Mouse (Mus musculus) hindbrain, embryonic 15.5 days (tissue): ENCODE results near the gene Med16. TPM values are rescaled to one million over a fixed set of nuclear protein-coding genes. Genes with fewer than 3 reads are reported as not detected.
A peak's percentile ranks its signal among the peaks of the same experiment; 100 is the strongest.

ENCODE experiments used
- ATAC-seq: fragments of 200-750 bp; cut with Nextera tagmentation; 2 replicates; pipeline ENCODE4 v1.8.0; 2017; ENCODE audit warnings: low read depth, moderate number of reproducible peaks, moderate TSS enrichment; ENCODE audit not compliant: low FRiP score
- H3K27ac ChIP-seq: fragments of 300-500 bp; sonication (generic); replicated peaks from 2 replicates; pipeline ENCODE4 v1.5.1; 2015; ENCODE audit warnings: mild to moderate bottlenecking, inconsistent platforms
- H3K27me3 ChIP-seq: fragments of 300-500 bp; sonication (generic); 2 replicates; pipeline ENCODE4 v1.6.1; 2015; ENCODE audit warnings: control low read depth, inconsistent platforms
- H3K36me3 ChIP-seq: fragments of 300-500 bp; sonication (generic); 2 replicates; pipeline ENCODE4 v1.6.1; 2015; ENCODE audit warnings: control low read depth, inconsistent platforms
- H3K4me1 ChIP-seq: fragments of 300-500 bp; sonication (generic); replicated peaks from 2 replicates; pipeline ENCODE4 v1.6.1; 2015; ENCODE audit warnings: control low read depth, inconsistent platforms
- H3K4me2 ChIP-seq: fragments of 300-500 bp; sonication (generic); 2 replicates; pipeline ENCODE4 v1.6.1; 2015; ENCODE audit warnings: moderate library complexity, mild to moderate bottlenecking, inconsistent platforms
- H3K4me3 ChIP-seq: fragments of 300-500 bp; sonication (generic); 2 replicates; pipeline ENCODE4 v1.5.1; 2015; ENCODE audit warnings: mild to moderate bottlenecking, inconsistent platforms
- H3K9ac ChIP-seq: fragments of 300-500 bp; sonication (generic); 2 replicates; pipeline ENCODE4 v1.6.1; 2015; ENCODE audit warnings: inconsistent platforms
- H3K9me3 ChIP-seq: fragments of 300-500 bp; sonication (generic); 2 replicates; pipeline ENCODE4 v1.6.1; 2016; ENCODE audit warnings: control low read depth, inconsistent platforms
- WGBS: fragments of 180-500 bp; shearing (Covaris S2); methylation state at CpG from one replicate; pipeline ENCODE4 v1.1.7; 2015; 5-methylcytosine and 5-hydroxymethylcytosine counted together
- polyA plus RNA-seq: library from polyadenylated mRNA; unstranded; fragments of >200 nt; fragmentation: Nextera tagmentation; extraction: Ambion mirVana; gene quantifications from 2 replicates; pipeline ENCODE4 v1.2.1, GENCODE M21; 2015

The Med16 gene
- polyA plus RNA-seq, result 51.2 and 54.2 TPM in 2 replicates

DNA sequence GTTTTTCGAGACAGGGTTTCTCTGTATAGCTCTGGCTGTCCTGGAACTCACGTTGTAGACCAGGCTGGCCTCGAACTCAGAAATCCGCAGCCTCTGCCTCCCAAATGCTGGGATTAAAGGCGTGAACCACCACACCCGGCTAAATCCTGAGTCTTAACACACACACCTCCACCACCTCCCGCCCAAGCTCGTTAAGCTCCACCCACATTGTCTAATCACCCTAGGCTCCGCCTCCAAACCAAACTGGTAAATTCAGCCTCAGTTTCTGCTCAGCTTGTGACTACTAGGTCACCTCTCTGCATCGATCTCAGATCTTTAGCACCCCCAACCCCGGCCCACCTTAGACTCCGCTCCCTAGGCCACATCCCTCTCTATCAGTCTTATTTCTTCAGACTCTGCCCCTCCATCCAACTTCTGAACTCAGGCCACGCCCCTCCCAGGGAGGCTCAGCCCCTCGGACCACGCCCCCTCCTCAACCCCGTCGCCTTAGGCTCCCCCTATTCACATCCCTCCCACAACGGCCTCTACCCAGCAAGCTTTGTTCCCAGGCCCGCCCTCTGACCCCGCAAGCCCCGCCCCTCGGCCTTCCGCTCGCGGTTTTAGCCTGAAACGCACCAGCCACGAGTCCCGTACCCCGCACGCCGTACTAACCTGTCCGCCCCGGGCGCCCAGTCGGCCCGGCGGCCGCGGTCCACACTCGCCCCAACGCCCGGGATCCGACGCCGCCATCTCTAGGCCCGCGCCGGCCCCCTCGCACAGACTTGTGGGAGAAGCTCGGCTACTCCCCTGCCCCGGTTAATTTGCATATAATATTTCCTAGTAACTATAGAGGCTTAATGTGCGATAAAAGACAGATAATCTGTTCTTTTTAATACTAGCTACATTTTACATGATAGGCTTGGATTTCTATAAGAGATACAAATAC lies at the start of gene Med16:
Gene Med16, minus strand, starts transcription at position 757 of the 925 bp plus-strand sequence.
- Histone ChIP-seq H3K36me3 (peaks cover 31% of the 10 kb centered on the region), H3K4me3 (peak within 1 kb of the TSS; percentile 92), H3K27me3 (no peaks in the 10 kb centered on the region), H3K4me2 (peak within 1 kb of the TSS; percentile 59), H3K4me1 (peaks cover 12% of the 10 kb centered on the region), H3K27ac (peak within 1 kb of the TSS; percentile 100), H3K9ac (peak within 1 kb of the TSS; percentile 96), H3K9me3 (no peaks in the 10 kb centered on the region)
- peak; percentile 94 for ATAC-seq
- WGBS, result 1% methylated on average over 52 of the region's 52 CpGs

DNA sequence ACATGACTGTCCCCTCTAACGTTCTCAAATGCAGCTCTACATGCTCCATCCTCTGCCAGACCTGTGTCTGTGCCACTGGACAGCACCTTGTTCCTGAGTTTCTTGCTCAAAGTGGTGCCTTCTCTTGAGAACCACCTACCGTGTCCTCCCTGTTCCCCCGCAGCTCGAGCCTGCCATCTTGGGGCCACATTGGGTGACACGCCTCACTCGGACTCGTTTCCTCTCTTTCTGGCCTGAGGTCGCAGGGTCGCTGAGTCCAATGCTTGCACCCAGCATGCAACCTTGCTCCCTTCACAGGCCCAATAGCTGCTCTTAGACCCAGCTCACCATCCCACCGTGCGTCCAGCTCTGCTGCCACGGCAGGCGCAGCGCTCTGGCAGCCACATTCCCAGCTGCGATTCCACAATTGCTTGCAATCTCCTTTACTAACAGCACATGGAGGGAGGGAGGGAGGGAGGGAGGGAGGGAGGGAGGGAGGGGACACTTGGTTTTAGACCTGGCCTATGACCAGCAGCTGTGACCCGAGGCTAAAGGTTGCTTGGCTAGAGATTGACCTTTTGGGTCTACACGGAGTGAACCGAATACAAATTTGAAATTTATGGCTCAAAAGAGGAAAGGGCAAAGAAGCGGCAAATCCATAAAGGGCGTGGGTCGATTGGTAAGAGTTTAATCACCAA lies 49.6 kb upstream of the Med16 start:
- H3K4me1 ChIP-seq, result peaks cover 12% of the 10 kb centered on the region
- no peak for ATAC-seq
- no peak overlapping the region for H3K4me2 ChIP-seq
- no peak overlapping the region for H3K27ac ChIP-seq
- no peak overlapping the region for H3K9ac ChIP-seq
- 10% methylated on average over 21 of the region's 21 CpGs for WGBS
- peaks cover 9% of the 10 kb centered on the region for H3K36me3 ChIP-seq
- H3K4me3 ChIP-seq, result no peak overlapping the region
- H3K27me3 ChIP-seq, result 0 out of 2 replicates have a peak, but pooled peaks cover 2% of the 10 kb centered on the region
- H3K9me3 ChIP-seq, result no peaks in the 10 kb centered on the region

DNA sequence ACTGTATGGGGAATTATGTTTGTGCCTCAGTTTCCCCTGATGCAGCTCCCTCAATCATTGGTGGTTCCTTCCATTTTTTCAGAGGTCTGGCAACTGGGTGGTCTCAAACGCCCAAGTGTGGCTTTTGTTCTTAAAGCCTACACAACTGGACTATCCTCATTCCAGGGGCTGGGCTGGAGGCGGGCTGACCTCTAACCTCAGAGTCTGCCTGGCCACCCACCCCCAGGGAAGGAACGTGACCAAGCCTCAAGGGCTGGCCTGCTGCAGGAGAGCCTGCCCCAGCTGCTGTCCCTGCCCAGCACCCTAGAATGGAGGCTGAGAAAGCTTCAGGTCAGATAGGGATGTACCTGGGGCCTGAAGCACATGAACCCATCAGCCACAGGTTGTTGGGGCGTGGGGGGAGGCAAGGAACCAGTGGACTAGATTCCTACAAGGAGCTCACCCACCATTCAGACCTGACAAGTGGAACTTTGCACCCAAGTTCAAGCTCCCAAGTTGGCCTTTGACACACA lies 48.0 kb upstream of the Med16 start:
- Histone ChIP-seq H3K36me3 (no peaks in the 10 kb centered on the region), H3K27ac (no peak overlapping the region), H3K4me2 (no peak overlapping the region), H3K9ac (no peak overlapping the region), H3K9me3 (no peaks in the 10 kb centered on the region), H3K27me3 (0 out of 2 replicates have a peak, but pooled peaks cover 2% of the 10 kb centered on the region), H3K4me3 (no peak overlapping the region), H3K4me1 (peaks cover 12% of the 10 kb centered on the region)
- WGBS, result 20% methylated on average over 4 of the region's 4 CpGs
- no peak for ATAC-seq

DNA sequence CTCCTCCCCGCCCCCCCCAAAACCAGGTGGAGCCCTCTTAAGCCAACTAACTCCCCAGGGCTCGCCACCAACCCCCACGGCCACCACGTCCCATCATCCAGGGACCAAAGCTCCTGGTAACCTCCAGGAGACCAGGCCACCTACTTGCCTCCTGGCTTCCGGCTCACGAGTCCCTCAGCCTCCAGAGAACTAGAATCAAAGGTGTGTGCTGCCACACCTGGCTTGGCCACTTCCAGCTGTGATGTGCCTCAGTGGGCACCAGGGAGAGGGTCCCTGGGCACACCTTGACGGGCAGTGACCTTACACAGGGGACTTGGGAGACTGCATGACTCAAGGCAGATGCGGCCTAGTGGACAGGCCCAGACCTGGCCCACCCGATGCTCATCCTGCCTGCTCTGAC lies 47.0 kb upstream of the Med16 start:
- H3K4me1 ChIP-seq, result peaks cover 3% of the 10 kb centered on the region
- H3K4me3 ChIP-seq, result no peak overlapping the region
- 0 out of 2 replicates have a peak, but pooled peaks cover 2% of the 10 kb centered on the region for H3K27me3 ChIP-seq
- no peak for ATAC-seq
- no peak overlapping the region for H3K27ac ChIP-seq
- WGBS, result 84% methylated on average over 9 of the region's 9 CpGs
- H3K9ac ChIP-seq, result no peak overlapping the region
- peaks cover 8% of the 10 kb centered on the region for H3K36me3 ChIP-seq
- H3K9me3 ChIP-seq, result no peaks in the 10 kb centered on the region
- no peak overlapping the region for H3K4me2 ChIP-seq

DNA sequence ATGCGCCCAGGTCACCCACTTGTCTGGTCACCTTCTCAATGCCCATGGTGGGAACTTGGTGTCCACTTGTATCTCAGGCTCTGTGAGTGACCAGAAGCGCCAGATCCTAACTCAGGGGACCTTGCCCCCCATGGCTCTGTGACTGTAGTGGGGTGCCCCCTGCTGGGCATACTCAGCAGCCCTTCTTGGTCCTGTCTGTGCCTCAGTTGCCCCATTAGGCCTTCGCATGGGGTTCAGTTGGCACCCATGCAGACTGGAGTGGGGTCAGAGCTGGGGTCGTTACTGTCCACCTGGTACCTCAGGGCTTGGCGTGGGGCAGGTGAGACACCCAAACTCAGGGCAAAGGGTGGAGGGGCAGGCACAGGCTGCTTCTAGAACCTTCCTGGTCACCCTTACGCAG lies 45.2 kb upstream of the Med16 start:
- Histone ChIP-seq H3K9me3 (no peaks in the 10 kb centered on the region), H3K4me2 (no peak overlapping the region), H3K36me3 (peaks cover 17% of the 10 kb centered on the region), H3K27me3 (0 out of 2 replicates have a peak, but pooled peaks cover 2% of the 10 kb centered on the region), H3K4me1 (no peaks in the 10 kb centered on the region), H3K27ac (no peak overlapping the region), H3K9ac (no peak overlapping the region), H3K4me3 (no peak overlapping the region)
- WGBS, result 87% methylated on average over 6 of the region's 6 CpGs
- ATAC-seq, result no peak

DNA sequence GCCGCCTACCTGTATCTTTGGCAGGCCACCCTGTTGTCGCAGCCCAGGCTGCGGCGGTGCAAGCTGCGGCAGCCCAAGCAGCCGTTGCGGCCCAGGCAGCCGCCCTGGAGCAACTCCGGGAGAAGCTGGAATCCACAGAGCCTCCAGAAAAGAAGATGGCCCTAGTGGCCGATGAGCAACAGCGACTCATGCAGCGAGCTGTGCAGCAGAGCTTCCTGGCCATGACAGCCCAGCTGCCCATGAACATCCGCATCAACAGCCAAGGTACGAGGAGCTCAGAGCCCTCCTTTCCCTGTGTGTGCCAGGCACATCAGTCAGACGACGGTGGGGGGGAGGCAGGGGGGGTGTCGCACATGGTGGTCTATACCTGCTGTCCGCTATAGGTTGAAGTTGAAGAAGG lies 41.9 kb upstream of the Med16 start:
- H3K9me3 ChIP-seq, result no peaks in the 10 kb centered on the region
- no peak overlapping the region for H3K9ac ChIP-seq
- peaks cover 12% of the 10 kb centered on the region for H3K4me1 ChIP-seq
- H3K4me3 ChIP-seq, result no peak overlapping the region
- H3K4me2 ChIP-seq, result no peak overlapping the region
- WGBS, result 84% methylated on average over 17 of the region's 18 CpGs
- ATAC-seq, result no peak
- no peaks in the 10 kb centered on the region for H3K27me3 ChIP-seq
- H3K27ac ChIP-seq, result no peak overlapping the region
- peaks cover 20% of the 10 kb centered on the region for H3K36me3 ChIP-seq

DNA sequence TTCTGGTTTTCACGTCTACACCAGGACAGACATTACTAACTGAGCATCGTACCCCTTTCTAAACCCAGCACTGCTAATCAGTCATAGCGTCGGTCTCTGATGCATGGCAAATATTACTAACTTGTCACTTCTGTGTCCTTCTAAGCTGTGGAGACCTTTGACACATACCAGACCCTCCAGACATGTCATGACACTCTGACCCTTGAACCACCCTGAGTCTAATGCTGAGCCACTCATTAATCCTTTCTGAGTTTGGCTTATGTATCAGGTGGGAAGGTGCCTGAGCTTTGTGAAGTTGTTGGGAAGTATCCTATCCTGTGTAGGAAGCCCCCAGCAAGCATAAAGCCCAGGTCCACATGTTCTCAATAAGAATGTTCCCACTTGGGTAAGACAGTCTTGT lies 41.1 kb upstream of the Med16 start:
- no peak overlapping the region for H3K9ac ChIP-seq
- H3K4me1 ChIP-seq, result peaks cover 16% of the 10 kb centered on the region
- 96% methylated on average over 4 of the region's 4 CpGs for WGBS
- H3K36me3 ChIP-seq, result peaks cover 20% of the 10 kb centered on the region
- H3K9me3 ChIP-seq, result no peaks in the 10 kb centered on the region
- H3K27ac ChIP-seq, result no peak overlapping the region
- no peak overlapping the region for H3K4me3 ChIP-seq
- ATAC-seq, result no peak
- H3K4me2 ChIP-seq, result no peak overlapping the region
- H3K27me3 ChIP-seq, result no peaks in the 10 kb centered on the region

DNA sequence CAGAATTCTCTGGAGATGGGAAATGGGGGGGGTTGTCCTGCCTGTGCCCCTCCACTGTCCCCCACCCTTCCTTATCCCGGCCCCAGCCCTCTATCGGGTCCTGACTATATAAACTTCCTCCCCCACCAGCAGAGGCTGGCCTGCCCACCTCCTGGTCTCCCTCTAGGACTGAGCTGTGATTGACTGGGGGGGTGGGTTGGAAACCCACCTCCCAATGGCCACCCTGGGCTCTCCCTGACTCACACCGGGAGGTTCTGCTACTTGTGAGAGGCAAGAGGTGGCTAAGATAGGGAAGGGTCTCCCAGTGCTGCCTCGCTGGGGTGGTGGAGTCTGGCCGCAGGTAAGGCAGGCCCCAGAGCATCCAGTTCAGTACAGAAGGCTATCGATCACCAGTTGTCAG lies 38.8 kb upstream of the Med16 start:
- 65% methylated on average over 6 of the region's 6 CpGs for WGBS

DNA sequence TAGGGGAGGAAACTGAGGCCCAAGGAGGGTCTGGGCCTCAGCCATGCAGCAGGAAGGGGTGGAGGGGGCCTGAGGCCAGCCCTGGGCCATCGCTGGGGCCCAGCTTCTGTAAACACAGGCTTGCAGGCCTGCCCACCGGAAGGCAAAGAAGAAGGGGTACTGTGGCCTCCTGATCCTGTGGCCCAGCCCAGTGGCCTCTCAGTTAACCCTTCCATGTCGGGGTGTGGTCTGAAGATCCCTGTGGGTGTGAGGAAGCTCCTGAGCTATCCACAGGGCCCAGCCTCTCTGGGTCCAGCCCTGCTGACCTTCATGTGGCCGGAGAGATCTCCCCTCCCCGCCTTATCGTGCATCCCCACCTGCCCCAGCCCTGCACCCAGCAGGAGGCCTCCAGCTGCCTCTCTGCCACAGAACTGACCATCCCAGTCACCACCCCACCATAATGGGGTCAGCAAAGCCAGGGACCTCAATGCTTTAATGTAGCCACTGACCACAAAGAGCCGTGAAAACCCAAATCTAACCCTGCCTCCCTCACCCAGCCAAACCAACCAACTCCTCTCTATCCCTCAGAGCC lies 38.1 kb upstream of the Med16 start:
- H3K4me3 ChIP-seq, result no peak overlapping the region
- H3K9me3 ChIP-seq, result no peaks in the 10 kb centered on the region
- H3K27me3 ChIP-seq, result no peaks in the 10 kb centered on the region
- 18% methylated on average over 7 of the region's 7 CpGs for whole genome bisulfite sequencing
- H3K27ac ChIP-seq, result no peak overlapping the region
- peaks cover 20% of the 10 kb centered on the region for H3K36me3 ChIP-seq
- ATAC-seq, result no peak
- H3K4me1 ChIP-seq, result peaks cover 16% of the 10 kb centered on the region
- no peak overlapping the region for H3K4me2 ChIP-seq
- H3K9ac ChIP-seq, result no peak overlapping the region

More for the DNA sequence above, 38.8 kb upstream of the Med16 start:
- H3K4me1 ChIP-seq, result peaks cover 16% of the 10 kb centered on the region
- H3K4me2 ChIP-seq, result no peak overlapping the region
- no peak overlapping the region for H3K9ac ChIP-seq
- no peak for ATAC-seq
- no peak overlapping the region for H3K27ac ChIP-seq
- H3K9me3 ChIP-seq, result no peaks in the 10 kb centered on the region
- peaks cover 20% of the 10 kb centered on the region for H3K36me3 ChIP-seq
- H3K4me3 ChIP-seq, result no peak overlapping the region
- H3K27me3 ChIP-seq, result no peaks in the 10 kb centered on the region

DNA sequence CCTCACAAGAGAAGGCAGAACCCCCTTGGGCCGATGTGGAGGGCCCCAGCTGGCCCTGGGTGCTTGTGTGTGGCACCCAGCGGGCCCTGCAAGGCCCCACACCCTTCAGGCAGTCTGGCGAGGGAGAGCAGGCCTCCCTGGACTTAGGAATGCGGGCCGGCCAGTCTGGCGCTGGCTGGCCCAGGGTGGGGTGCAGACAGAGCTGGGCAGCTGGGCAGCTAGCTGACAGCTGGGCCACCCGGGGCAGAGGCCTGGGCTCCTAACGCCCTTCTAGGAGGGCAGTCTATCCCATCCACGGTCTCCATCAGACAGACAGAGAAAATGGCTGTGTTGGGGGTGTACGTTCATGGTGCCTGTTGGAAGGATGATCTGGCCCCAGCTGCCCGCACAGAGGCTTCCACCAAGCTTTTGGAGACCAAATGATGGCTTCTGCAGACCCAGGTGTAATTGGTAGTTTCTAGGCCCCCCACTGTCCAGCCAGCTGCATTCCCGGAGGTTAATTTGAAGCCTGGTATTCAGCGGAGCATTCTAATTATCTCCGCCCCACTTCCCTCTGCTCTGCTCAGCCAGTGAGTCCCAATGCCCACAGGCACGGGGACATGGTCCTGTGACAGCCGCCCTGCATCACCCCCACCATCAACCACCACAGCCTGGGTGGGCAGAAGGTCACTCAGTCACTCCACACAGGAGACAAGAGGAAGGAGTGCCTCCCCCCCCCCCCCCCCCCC lies 36.9 kb upstream of the Med16 start:
- no peak for ATAC-seq
- Histone ChIP-seq H3K27ac (no peak overlapping the region), H3K36me3 (peaks cover 12% of the 10 kb centered on the region), H3K4me2 (no peak overlapping the region), H3K4me1 (peaks cover 16% of the 10 kb centered on the region), H3K9ac (no peak overlapping the region), H3K9me3 (no peaks in the 10 kb centered on the region), H3K4me3 (no peak overlapping the region), H3K27me3 (no peaks in the 10 kb centered on the region)
- WGBS, result 20% methylated on average over 16 of the region's 16 CpGs

DNA sequence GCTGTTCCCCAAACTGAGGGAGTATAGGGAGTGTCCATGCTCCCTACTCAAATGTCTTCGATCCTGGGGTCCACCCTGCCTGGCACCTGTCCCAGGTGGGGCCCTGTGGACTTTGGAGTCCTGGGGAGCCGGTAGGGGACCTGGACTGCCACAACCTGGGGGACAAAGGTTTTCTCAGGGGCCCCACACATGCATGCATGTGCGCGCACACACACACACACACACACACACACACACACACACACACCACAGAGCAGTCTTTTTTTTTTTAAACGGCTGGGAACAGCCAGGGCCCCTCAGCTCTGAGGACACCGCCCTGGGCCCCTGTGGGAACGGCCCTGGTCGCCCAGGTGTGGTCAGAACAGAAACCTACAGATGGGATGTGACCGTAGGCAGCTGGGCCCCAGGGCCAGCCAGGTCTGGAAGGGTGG lies 34.8 kb upstream of the Med16 start:
- Histone ChIP-seq H3K4me1 (peaks cover 16% of the 10 kb centered on the region), H3K9me3 (no peaks in the 10 kb centered on the region), H3K36me3 (peaks cover 2% of the 10 kb centered on the region; the same call in 1 of the 2 replicates), H3K9ac (no peak overlapping the region), H3K4me3 (no peak overlapping the region), H3K27ac (no peak overlapping the region), H3K4me2 (no peak overlapping the region), H3K27me3 (no peaks in the 10 kb centered on the region)
- 76% methylated on average over 9 of the region's 9 CpGs for WGBS
- no peak for ATAC-seq
